Mouse (Mus musculus): ENCODE data around the gene Elfn1.

Elfn1 gene

DNA sequence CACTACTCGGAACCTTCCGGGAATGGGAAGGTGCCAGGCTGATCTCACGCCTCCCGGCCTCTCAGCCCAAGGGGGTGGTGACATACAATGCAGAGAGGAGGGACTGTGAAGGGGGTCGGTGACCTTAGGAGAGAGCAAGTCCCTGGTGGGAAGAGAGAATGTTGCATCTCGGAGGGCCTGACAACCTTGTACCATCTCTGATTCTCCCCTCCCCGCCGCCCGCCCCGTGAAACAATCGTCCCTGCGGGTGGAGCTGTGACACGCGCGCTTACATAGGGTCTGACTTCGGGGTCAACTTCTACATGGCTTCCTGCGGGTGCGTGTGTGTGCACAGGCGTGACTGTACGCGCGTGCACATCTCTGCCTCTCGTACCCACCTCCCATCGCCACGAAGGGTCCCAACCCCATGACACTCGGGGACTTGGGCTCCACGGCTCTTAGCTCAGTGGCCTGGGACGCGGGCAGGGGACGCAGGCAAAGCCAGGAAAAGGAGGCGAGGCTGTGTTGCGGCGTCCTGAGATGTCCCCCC, at the start of gene Elfn1:
Gene Elfn1 (plus strand): TSS at position 230 of the 529 bp plus-strand sequence.
- DNase-seq (ENCODE audit: low spot score) = no peak

DNA sequence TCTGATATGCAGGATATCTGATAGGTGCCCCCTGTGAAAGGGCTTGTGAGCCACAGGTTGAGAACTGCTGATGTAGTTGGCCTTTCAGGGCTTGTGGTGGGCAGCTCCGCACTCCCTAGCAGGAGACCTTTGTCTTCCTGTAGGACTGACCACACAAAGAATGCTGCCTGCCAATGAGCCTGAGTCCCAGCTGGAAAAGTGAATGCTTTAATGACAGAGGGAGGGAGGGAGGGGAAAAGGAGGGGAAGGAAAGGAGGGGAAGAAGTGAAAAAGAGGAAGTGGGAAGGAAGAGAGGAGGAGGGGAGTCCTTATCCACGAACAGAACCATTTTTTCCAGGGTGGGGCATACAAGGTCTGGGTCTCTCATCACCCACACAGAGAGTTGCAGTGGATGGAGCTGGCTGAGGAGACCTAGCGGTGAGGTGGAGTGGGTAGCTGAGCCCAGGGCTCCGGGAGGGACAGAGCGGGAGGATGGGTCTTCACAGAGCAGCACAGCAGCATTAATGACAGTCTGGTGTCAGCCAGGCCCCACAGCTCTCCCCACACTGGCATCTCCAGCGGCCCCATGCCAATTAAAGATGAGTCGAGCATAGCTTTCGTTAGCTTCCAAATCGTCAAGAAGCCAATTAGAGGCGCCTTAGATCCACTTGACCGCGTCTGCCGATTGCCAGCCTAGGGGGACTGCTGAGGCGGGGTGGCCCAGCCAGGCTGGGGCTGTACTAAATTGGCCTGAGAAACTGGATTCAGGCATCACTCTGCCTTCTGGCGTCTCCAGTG, 47.2 kb upstream of the Elfn1 start:
- DNase-seq (ENCODE audit: low spot score) = no peak

- DNase-seq (ENCODE audit: low spot score) = peak; percentile 38
Measured at GRCm38 (mm10) chr5:139862759-139863158, 45.0 kb upstream of the Elfn1 start.

GRCm38 (mm10) chr5:139870886-139871285, 36.9 kb upstream of the Elfn1 start:
- no peak for DNase-seq (ENCODE audit: low spot score)

GRCm38 (mm10) chr5:139871526-139871925, 36.2 kb upstream of the Elfn1 start:
- DNase-seq (ENCODE audit: low spot score) = no peak

DNA sequence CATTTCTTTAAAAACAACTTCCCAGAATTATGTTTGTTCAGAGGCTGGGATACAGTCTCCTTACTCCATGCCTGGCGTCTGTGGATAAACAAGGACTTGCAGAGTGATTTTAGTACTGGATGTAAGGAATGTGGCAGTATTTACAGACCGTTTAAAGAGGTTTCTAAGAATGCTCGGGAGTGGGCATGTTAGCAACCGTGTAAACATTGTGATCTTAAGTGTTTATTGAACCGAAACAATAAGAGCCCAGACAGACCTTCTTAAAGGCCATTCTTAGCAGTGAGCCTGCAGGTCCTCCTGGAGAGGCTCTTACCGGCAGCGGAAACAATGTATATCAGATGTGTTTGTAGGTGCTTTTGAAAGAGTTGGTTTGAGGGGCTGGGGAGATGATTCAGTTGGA, 30.2 kb upstream of the Elfn1 start:
- no peak for DNase-seq (ENCODE audit: low spot score)

DNA sequence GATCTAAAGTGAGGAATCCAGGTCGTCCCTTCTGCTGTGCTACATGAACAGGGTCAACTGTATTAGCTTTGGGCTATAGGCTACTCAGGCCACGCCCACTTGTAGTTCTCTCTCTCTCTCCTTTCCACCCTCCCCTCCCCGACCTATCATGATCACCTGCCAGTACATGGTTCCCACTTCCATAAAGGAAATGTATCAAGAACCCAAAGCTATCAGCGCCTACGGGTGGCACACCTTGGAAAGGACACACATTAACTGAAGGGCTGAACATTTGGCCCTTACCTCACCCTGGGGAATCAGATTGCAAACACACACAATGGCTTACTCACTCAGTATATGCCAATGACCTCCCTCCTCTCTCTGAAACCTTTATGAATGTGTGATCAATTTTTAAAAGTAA, 28.0 kb upstream of the Elfn1 start:
- no peak for DNase-seq (ENCODE audit: low spot score)

- DNase-seq (ENCODE audit: low spot score) = no peak
Measured at GRCm38 (mm10) chr5:139881161-139881560, 26.6 kb upstream of the Elfn1 start.

DNA sequence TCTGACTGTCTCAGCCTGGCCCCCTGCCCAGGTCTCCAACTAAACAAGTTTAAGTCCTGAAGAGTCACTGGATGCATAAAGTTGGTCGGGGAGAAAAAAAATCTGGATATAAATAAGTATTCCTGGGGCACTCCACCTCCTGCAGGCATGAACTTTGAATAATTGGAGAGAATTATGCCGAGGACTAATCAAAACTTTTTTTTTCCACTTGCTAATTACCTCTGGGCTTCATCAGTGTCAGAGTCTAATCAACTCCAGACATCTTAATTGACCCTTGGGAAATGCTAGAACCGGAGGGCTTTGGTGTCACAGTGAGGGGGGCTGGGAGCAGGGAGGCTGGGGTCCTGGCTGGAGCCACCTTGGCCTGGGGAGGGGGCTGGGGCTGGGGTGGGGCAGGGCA, 19.1 kb upstream of the Elfn1 start:
- no peak for DNase-seq (ENCODE audit: low spot score)

- no peak for DNase-seq (ENCODE audit: low spot score)
Measured at GRCm38 (mm10) chr5:139889370-139889769, 18.4 kb upstream of the Elfn1 start.

GRCm38 (mm10) chr5:139892326-139892994, 15.3 kb upstream of the Elfn1 start:
- no peak for DNase-seq (ENCODE audit: low spot score)

- no peak for DNase-seq (ENCODE audit: low spot score)
Measured at GRCm38 (mm10) chr5:139892995-139893345, 14.8 kb upstream of the Elfn1 start.

DNA sequence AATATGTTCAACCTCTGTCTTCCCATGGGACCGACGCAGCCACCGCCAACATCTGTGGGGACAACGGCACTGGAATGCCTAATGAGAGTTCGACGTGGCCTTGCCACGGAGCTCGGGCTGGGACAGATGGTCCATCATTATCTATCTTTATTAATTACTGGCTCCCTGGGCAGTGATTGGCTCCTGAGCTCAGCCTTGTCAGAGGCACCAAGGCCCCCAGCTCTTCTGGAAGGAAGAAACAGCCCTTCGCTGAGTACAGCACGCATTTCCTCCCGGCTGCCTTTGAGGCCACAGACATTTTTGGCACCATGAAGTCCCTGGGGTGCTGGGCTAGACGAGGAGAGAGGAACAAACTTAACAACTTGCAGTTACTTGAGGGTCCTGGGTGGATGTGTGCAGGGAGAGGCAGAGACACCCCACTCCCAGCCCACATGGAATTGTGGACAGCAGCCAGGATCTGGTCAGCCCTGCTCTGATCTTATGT, 13.7 kb upstream of the Elfn1 start:
- no peak for DNase-seq (ENCODE audit: low spot score)

DNA sequence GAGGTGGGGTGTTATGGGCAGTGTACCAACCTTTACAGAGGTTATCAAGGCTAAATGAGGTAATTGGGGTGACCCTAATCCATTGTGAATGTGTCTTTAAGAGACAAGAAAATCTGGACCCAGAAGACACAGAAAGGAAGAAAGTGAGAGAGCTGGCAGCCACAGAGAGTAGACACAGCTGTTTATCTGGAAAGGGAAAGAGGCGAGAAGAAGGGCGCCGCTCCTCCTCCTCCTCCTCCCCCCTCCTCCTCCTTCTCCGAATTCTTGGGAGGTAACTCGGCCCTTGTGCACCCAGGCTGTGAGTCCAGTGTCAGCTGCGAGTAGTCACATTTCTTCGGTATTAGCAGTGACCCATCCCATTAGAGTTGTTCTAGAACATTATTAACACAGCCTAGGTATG, 8.7 kb upstream of the Elfn1 start:
- no peak for DNase-seq (ENCODE audit: low spot score)

DNA sequence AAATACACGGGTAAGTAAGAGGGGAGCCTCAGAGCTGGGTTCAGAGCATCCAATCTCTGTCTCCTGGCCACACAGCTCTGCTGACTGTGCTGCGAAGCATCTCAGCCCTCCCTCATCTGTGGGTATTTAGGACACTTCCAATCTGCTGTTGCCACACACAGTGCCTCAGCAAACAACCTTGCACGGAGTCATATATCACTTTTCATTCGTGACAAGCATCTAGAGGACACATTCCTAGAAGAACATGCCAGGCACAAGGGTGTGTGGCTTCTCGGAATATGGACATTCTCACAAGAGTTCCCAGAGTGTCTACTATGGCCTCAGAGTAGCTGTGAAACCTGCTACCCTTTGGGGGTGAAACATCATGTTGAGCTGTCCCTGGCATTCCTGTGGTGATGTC, 2.6 kb upstream of the Elfn1 start:
- DNase-seq (ENCODE audit: low spot score) = no peak

DNA sequence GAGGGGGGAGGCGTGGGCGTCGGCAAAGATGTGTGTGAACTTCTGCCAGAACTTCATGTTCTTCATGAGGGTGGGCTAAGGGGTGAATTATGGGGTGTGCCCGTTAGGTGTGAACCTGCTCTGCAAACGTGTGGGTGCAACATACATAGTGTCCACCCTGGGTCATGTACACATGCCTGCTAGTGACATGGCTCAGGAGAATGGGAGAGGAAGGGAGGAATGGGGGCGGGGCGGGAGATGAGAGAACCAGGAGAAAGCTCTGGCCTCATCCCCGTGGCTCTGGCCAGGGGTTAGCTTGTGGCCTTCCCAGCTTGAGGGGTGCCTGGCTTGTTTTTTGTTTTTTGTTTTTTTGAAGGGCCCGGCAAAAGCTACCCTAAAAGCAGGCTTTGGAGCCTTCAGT, 1.2 kb upstream of the Elfn1 start:
- no peak for DNase-seq (ENCODE audit: low spot score)

DNA sequence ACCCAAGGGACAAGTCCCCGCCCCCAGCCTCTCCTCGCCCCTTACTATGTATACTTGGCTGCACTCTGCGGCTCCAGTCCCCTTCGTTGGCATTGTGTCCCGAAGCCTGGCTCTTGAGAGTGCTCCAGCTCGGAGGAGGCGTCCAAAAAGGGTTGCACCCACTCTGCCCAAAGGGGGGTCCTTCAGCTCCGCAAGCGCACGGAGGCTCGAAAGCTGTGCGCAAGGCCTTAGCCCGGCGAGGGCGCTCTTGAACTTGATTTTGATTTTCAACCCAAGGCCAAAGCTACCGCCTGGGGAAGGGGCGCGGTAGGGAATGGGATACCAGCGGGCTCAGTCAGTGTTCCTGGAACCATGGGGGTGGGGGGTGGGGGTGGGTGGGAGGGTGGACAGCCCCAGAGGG, 502 bp upstream of the Elfn1 start:
- peak; percentile 28 for DNase-seq (ENCODE audit: low spot score)

- DNase-seq (ENCODE audit: low spot score) = peak; percentile 22
Measured at GRCm38 (mm10) chr5:139908243-139908810, 584 bp downstream of the Elfn1 start.

- no peak for DNase-seq (ENCODE audit: low spot score)
Measured at GRCm38 (mm10) chr5:139908811-139909627, 1.3 kb downstream of the Elfn1 start.

DNA sequence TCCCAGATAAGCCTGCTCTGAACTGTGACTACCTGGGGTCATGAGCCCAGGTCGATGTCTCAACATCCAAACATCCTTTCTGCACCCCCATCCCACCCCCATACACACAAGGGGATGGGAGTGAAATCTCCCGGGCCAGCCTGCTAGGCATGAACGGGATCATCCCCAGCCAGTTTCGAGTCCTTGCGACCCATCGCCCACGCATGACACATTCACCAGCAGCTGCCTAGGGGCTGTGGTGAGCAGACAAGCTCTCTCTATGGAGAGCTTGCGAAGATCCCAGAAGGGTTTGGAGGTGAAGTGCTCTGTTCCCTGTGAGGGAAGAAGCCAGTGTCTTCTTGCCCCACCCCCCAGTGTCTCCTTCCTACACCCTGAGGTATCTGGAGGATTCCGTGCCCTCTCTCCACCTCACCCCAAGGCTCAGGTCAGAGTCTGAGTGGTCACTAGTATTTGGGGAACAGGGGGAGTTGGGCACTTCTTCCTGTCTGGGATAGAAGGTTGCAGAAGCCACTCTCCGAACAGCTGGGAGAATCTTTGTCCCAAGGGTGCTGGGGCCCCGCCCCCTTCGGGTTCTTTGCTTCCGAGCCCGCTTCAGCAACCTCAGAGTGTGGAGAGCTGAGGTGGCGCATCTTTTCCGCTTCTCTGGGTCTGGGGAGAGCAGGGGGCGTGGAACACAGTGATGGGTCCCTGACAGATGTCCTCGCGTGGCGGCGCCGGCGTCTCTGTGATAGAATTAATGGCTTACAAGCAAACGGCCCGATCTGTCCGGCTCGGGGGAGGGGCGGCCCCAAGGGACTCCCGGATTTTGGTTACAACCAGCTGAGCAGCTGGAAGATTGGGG, 2.2 kb downstream of the Elfn1 start:
- no peak for DNase-seq (ENCODE audit: low spot score)

DNA sequence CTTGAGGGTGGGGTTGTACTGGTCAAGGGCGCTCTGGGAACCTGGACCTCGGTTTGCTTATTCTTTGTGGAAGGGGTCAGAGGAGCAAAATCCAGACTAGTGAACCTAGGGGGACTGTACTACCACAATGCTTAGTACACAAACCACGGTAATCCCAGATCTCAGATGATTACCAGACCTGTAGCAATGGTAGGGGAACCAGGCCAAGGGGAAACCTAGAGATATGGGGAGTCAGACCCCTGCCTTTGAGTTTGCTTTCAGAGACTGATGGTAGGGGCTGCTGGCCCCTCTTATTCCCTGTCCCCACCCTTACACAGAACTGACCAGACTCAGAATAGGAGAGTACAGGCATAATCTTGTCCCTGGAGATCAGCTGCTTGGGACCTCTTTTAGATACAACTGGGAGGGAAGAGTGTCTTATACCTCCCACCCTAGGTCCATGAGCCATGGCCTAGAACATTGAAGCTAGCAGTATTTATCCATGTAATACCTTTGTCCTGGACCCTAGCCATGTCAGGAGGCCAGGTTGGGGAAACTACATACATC, 3.1 kb downstream of the Elfn1 start:
- no peak for DNase-seq (ENCODE audit: low spot score)
